Mouse (Mus musculus): Measurements from ENCODE around the gene Zfp174.
A peak's percentile ranks its signal among the peaks of the same experiment; 100 is the strongest.
"Not testable (repeated sequence)": the region's sequence is repeated elsewhere in the genome, so short reads cannot be mapped to it uniquely, and the experiment has no call there.

Zfp174 gene

DNA sequence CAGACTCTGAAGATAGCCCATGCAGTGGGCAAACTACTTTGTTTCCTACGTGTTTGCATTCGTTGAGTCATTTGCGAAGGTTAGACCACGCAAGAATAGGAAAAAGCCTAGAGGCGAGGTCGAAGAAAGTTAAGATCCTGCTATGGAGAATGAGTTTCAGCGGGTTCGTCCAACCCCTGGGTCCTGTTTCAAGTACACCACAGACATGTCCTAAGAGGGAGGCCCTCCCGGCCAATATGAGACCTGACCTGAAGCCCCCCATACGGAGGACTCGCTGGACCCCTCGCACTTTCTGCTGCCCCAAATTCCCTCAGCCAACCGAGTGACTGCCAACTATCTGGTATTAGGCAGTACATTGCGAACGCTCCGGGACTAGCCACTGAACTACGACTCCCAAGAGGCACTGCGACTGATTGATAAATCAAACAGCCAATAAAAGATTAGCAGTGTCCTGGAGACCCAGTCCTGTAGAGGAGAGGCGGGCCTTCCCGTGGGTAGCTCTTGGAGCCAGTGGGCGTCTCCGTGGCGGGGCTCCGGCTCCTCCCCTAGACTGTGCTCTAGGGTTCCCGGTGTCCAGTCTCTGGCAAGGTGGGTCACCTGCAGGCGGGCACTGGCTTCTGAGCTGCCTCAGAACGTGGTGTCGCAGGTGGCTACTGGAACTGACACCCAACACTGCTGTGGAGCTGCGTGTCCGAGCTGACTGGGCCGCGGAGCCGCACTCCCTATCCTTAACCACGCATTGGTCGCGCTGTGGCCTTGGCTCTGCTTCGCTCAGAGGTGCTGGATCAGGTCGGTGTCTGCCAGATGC is at the start of gene Zfp174:
Zfp174 (plus strand) TSS at position 558 of the 808 bp plus-strand sequence.
- peak; percentile 94 for DNase-seq (ENCODE audit: low read depth, low spot score)

DNA sequence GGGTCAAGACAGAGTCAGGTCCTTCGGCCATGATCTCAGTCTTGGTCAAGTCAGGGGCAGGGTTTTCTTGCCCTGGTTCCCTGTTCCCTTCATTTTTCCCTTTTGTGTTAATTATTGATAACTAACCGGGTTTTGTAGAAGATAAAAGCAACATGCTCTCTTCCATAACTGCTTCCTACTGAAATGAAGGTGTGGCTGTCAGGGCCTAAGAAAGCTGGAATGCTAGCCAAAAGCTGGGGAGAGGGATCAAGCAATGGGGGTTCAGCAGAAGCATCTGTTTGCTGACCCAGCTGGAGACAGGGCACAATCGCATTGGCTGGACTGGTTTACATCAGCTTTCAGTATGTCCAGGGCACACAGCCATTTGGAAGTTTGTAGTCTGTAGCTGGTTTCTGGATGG is 38.9 kb upstream of the Zfp174 start:
- no peak for DNase-seq (ENCODE audit: low read depth, low spot score)

DNA sequence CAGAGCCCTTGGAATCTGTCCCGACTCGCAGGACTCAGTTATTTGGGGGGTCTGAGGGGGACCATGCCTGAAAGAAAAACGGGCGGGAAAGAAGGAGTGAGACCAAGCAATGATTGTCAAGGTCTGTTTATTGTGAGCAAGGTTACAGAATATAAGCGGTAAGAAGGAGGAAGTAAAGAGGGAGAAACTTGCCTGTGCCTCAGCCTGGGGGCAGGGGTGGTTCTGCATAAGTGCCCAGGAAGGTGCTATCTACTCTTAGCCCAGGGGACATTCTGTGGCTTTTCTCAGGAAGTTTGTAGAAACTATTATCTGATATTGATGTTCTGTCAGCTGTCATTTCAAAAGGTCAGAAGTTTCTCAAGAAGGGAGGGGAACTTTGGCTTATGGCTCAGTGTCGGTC is 32.4 kb upstream of the Zfp174 start:
- DNase-seq (ENCODE audit: low read depth, low spot score), result not testable (repeated sequence)

DNA sequence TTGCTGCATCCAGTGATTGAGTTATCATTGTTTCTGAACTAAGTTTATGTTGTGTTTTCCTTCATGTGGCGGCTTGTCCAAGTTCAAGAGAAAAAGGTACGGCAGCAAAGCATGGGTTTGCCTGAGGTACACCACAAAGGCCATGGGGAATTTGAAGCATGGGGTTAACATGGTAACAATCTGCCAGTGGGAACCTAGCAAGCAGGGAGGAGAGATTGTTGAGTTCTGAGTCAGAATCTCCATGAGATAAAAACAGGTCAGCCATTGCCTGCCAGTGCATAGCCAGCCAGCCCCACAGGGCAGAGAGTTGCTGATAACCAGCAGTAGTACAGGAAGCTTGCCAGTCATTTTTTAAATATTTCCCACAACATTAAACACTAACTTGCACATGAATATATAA is 26.9 kb upstream of the Zfp174 start:
- DNase-seq (ENCODE audit: low read depth, low spot score), result peak; percentile 35

DNA sequence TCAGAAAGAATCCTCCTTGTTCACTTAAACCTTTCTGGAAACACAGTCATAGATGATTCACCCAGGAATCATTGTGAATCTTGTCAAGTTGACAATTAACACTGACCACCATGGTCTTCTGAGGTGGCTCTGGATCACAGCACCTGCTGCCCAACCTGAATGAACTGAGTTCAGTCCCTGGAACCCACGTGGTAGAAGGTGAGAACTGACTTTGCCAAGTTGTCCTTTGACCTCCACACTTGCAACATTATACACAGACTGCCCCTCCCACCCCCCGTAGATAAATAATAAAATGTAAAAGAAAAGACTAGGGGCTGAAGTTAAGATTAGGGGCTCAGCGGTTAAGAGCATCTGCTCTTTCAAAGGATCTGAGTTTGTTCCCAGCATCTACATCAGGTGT is 19.0 kb upstream of the Zfp174 start:
- no peak for DNase-seq (ENCODE audit: low read depth, low spot score)

DNA sequence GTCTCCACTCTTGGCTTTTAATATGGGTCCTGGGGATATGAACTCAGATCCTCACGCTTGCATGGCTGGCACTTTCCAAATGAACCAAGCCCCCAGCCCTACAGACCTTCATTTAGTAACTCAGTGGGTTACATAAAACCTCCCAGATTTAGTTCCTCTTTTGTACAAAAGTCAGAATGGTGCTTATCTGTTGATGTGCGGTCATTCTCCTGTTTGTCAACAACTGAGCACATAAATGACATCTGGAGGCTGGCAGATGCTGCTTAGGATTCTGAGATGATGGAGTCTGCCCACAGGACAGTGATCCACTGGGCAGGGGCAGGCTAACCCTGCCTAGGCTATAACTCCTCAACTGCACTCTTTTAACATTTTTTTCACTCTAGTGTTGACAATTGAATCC is 17.3 kb upstream of the Zfp174 start:
- no peak for DNase-seq (ENCODE audit: low read depth, low spot score)

DNA sequence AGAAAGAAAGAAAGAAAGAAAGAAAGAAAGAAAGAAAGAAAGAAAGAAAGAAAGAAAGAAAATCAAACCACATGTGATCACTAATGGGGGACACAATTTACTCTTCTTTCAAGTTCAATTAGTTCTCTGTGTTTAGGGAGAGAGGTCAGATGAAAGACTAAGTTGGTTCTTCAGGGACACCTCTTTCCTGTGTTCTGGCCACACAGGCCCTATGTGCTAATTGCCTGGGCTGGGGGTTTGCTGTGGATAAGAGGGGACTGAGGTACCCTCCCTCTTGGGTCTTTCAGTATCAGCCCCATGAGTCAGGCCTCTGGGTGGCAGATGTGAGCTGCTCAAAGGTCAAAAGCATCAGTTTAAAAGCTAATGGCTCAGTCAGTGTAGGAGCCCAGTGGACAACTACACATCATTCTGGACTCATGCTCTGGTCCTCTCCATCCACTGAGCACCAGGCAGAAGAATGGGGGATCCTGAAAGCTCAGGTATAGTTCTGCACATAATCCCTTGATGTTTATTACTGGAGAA is 16.4 kb upstream of the Zfp174 start, which contains the start of gene Olfr15:
Olfr15 (plus strand) TSS at position 291 of the 522 bp plus-strand sequence.
- peak; percentile 21 for DNase-seq (ENCODE audit: low read depth, low spot score)

DNA sequence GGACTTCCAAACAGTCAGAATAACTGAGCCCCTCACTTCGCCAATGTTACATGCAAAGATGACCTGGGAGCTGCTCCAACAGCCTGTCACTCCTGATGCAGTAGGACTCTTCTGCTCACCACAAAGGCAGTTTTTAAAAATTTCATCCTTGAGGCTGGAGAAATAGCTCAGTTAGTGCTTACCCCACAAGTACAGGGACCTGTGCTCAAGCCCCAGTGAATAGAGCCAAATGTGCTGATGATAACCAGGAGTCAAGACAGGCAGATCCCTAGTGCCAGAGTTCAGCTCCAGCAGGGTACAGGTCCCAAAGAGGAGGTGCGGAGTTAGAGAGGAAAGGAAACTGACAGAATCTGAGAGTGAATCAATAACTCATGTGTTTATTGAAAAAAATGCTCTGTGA is 11.6 kb upstream of the Zfp174 start:
- DNase-seq (ENCODE audit: low read depth, low spot score), result no peak

DNA sequence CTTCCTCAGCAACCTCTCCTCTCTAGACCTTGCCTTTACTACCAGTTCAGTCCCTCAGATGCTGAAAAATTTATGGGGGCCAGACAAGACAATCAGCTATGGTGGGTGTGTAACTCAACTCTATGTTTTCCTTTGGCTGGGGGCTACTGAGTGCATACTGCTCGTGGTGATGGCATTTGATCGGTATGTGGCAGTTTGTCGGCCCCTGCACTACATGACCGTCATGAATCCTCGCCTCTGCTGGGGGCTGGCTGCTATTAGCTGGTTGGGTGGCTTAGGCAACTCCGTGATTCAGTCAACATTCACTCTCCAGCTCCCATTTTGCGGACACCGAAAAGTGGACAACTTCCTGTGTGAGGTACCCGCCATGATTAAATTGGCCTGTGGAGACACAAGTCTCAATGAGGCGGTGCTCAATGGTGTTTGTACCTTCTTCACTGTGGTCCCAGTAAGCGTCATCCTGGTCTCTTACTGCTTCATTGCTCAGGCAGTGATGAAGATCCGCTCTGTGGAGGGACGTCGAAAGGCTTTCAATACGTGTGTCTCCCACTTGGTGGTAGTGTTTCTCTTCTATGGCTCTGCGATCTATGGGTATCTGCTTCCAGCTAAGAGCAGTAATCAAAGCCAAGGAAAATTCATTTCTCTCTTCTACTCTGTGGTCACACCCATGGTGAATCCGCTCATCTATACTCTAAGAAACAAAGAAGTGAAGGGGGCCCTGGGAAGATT is 7.7 kb upstream of the Zfp174 start:
- DNase-seq (ENCODE audit: low read depth, low spot score), result peak; percentile 45

DNA sequence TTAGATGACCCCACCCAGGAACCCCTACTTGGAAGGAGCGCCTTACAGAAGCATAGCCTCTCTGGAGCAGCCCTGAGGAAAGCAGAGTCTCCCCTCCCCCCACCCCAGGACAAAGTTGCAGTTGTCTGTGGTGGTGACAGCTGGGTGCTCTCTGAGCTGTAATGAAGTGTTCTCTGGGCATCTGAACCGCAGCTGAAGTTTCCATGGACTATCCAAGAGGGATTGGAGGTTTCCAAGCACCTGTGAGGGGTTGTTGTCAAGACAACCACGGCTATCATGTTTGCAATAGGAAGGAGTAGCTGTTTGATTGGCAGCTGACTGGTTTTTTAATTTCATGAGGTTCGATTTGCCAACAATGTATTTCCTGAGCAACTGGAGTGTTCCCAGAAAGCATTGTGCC is 4.1 kb upstream of the Zfp174 start:
- no peak for DNase-seq (ENCODE audit: low read depth, low spot score)

DNA sequence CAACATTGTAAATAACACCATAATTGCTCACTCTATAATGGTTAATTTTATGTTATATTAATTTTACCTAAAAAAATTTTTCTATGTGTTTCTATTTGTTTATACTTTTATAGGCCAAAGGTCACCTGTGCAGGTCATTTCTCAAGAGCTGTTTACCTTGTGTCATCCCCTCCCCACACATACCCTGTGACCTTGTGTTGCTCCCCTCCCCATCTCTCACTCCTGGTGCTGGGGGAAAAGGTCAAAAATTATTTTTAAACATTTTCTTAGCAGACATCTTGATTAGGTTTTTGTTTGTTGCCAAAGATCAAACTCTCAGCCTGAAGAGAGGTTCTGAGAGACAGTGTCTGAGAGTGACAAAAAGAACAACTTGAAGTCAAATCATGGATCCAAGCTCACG is 3.3 kb upstream of the Zfp174 start:
- no peak for DNase-seq (ENCODE audit: low read depth, low spot score)

DNA sequence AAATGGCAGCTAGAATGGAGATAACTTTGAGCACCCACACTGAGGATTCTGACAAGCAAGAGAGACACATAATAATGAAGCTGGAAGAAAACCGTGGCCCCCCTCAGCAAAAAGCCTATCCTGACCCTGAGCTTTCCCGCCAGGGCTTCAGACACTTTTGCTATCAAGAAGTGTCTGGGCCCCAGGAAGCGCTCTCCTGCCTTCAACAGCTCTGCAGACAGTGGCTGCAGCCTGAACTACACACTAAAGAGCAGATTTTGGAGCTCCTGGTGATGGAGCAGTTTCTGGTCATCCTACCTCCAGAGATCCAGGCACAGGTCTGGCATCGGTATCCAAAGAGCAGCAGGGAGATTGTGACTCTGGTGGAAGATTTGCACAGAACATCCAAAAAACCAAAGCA is 803 bp downstream of the Zfp174 start:
- DNase-seq (ENCODE audit: low read depth, low spot score), result no peak

DNA sequence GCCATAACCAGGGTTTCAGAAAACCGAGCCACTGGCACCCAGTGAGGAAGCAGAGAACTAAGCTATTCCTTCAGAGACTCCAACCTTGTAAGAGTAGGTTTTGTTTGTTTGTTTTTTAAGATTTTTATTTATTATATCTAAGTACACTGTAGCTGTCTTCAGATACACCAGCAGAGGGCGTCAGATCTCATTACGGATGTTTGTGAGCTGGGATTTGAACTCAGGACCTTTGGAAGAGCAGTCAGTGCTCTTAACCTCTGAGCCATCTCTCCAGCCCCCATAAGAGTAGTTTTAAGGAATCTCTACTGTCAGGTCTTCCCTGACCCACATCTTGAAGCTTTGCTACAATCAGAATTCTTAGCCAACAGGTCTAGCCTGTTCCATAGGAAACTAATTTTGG is 1.3 kb downstream of the Zfp174 start:
- DNase-seq (ENCODE audit: low read depth, low spot score), result peak; percentile 12

DNA sequence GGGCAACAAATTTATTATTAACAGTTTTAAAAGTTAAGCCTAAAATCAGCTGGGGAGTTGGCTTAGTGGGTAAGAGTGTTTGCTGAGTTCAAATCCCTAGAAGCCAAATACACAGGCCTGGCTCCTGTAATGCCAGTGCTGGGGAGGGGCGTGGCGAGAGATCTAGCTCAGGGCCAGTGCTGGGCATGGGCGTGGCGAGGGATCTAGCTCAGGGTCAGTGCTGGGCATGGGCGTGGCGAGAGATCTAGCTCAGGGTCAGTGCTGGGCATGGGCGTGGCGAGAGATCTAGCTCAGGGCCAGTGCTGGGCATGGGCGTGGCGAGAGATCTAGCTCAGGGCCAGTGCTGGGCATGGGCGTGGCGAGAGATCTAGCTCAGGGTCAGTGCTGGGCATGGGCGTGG is 4.2 kb downstream of the Zfp174 start:
- DNase-seq (ENCODE audit: low read depth, low spot score), result not testable (repeated sequence)

DNA sequence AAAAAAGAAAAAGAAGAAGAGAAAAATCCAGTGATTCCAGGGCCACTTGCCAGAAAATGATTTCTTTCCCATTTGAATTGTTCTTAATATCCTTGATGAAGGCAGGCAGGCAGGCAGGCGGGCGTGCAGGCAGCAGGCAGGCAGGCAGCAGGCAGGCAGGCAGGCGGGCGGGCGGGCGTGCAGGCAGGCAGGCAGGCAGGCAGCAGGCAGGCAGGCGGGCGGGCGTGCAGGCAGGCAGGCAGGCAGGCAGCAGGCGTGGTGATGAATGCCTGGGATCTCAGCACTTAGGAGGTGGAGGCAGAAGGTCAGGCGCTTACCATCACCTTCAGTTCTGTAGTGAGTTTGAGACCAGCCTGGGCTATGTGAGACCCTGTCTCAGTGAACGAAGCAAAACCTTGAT is 5.5 kb downstream of the Zfp174 start:
- no peak for DNase-seq (ENCODE audit: low read depth, low spot score)

DNA sequence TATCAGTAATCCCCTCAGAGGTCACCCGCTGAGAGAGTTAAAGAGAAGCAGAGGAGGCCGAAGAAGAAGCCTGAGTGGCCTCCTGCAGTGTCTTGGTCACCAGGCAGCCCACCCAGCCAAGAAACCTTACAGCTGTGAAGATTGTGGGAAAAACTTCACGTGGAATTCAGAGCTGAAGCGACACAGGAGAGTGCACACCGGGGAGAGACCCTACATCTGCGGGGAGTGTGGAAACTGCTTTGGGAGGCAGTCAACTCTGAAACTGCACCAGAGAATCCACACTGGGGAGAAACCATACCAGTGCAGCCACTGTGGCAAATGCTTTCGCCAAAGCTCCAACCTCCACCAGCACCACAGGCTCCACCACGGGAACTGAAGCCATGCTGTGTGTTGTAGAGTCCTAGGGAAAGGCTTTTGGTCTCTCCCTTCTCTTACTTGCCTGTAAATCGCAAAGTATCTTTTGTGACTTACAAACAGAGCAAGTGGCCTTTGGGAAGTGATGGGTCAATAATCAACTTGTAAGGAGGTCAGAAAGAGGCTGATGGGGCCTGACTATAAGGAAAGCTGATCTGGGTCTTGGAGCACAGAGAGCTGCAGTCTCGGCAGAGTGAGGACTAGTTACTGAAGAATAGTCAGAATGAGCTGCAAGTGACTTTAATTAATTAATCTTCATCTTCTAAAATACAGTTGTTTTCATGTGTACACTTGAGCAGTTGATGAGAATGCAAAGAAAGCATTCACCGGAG is 7.5 kb downstream of the Zfp174 start:
- no peak for DNase-seq (ENCODE audit: low read depth, low spot score)

DNA sequence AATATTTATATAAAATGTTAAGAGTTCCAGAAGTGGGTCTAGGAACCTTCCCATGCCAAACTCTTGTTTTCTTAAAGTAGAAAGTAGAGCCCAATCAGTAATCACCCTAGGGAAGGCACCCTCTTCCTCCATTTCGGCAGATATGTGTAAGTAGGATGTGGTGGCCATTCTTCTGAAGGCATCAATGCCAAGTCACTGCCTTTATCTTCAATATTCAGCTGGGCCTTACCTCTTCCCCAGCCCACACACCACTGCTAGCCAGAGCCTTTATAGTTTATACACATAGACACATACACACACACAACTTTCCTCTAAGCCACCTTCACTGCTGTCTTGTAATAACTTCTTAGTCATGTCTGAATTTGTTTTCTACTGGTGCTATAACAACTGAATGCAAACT is 8.7 kb downstream of the Zfp174 start:
- no peak for DNase-seq (ENCODE audit: low read depth, low spot score)

DNA sequence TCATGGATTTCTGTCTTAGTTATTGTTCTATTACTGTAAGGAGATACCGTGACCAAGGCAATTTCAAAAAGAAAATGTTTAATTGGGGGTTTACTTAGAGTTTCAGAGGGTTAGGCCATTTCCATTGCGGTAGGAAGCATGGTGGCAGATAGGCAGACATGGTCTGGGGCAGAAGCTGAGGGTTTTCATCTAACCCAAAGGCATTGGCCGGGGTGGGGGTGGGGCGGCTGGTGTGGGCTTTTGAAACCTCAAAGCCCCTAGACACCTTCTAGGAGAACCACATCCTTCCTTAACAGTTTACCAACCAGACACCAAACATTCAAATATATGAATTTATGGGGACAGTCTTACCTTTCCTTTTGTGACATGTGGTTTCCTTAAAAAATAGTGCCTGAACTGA is 12.2 kb downstream of the Zfp174 start:
- DNase-seq (ENCODE audit: low read depth, low spot score), result no peak

DNA sequence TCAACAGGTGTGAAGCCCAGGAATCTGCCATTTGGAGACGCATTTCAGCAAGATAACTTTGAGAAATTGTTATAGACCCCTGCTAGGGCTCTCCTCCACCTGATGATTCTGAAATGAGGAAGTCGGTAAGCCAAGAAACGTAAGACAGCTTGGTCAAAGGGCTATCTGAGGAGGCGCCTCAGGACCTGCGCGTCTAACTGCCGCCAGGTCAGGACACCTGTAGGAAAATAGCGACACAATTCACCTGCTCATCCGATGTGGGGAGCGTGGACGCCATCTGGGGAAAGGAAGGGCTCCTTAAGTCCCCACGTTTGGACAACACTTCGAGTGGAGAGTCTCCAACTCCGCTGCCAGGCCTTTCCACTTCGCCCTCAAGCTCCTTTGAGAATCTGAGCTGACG is 24.7 kb downstream of the Zfp174 start:
- DNase-seq (ENCODE audit: low read depth, low spot score), result no peak

DNA sequence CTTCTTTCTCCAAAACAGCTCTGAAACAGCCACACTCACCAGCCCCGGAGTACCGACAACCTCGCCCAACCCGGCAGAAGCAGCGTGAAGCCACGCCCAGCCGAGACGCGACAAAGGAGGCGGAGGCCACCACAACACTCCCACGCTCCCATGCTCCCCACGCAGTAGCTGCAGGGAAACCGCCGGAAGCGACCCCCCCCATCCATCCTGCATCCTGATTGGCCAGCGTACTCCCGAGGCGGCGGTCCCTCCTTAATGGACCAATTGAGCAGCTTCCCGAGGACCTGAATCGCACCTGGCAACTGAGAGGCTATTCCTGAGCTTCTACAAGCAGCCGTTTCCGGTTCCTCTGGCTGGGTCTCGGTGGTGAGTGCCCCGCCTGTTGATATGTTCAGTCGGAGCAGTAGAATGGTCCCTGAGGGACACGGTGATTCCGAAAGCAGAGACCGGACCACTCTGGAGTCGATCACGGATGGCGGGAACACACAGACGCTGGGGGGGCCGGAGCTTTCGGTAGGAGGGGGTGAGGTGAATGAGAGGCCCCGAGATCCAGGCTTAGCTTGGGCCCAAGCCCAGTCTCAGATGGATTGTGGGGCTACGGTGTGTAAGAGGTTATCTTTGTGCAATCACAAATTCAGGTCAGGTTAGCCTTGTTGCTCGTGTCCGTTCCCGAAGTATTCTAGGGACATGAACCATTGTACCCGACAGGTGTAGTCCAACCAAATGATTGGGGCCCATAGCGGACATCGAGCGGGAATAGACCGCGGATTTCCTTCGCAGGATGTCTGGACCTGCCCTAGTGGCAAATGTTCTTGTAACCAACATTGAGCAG is 25.4 kb downstream of the Zfp174 start, which contains the start of gene Naa60:
Naa60 (plus strand) TSS at position 160 of the 832 bp plus-strand sequence.
- DNase-seq (ENCODE audit: low read depth, low spot score), result peak; percentile 93

DNA sequence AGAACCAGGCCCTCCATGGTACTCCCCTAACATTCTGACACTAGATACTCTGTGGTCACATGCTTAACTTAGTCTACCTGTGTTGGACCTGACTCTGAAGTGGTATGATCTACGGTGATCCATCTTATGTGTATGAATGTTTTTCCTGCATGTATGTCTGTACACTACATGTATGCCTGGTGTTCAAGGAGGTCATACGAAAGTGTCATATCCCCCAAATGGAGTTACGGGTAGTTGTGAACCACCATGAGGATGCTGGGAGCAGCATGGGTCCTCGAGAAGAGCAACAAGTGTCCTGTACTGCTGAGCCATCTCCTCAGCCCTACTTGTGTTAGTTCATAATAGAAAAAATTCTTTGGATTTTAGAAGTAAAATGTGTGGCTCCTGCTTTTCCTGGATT is 29.3 kb downstream of the Zfp174 start:
- no peak for DNase-seq (ENCODE audit: low read depth, low spot score)
